Mouse (Mus musculus) MEL (cell line): Measurements from ENCODE around the gene Cfap157. TPM values are rescaled to one million over a fixed set of nuclear protein-coding genes. Genes with fewer than 3 reads are reported as not detected.

Experiments used
- DNase-seq: peaks from one replicate; pipeline ENCODE4 v3.0.0; 2011; ENCODE audit warnings: low read depth, low spot score
- H3K27ac ChIP-seq: 2 replicates; pipeline ENCODE4 v1.5.1; 2012; ENCODE audit warnings: low read depth, mild to moderate bottlenecking, control low read depth, low read length, moderate library complexity; ENCODE audit not compliant: control insufficient read depth
- H3K27me3 ChIP-seq, 2 experiments: fragments of 150-350 bp in 1 of 2; sonication (generic) in 1 of 2; 2 replicates each; pipeline ENCODE4 v1.6.1; 2012; ENCODE audit warnings: low read length in 2 of 2, mild to moderate bottlenecking in 2 of 2, improper control_type of control experiment in 1 of 2, moderate library complexity in 1 of 2; ENCODE audit not compliant: insufficient read depth in 2 of 2, control insufficient read depth in 1 of 2
- H3K36me3 ChIP-seq, 2 experiments: 2 replicates each; pipeline ENCODE4 v1.6.1; 2012 to 2014; ENCODE audit warnings: low read length in 2 of 2, improper control_type of control experiment in 1 of 2, inconsistent platforms in 1 of 2, mild to moderate bottlenecking in 1 of 2; ENCODE audit not compliant: insufficient read depth in 2 of 2, control insufficient read depth in 1 of 2
- H3K4me1 ChIP-seq, 2 experiments: fragments of 150-350 bp in 1 of 2; sonication (generic) in 1 of 2; 2 replicates each; pipeline ENCODE4 v1.6.1; 2012; ENCODE audit warnings: low read length in 2 of 2, improper control_type of control experiment in 1 of 2, mild to moderate bottlenecking in 1 of 2; ENCODE audit not compliant: insufficient read depth in 2 of 2, control insufficient read depth in 1 of 2
- H3K4me3 ChIP-seq, 2 experiments: fragments of 150-350 bp in 1 of 2; sonication (generic) in 1 of 2; 2 replicates each; pipeline ENCODE4 v1.5.1; 2012; ENCODE audit warnings: low read depth in 2 of 2, low read length in 2 of 2, mild to moderate bottlenecking in 2 of 2, moderate library complexity in 2 of 2, control low read depth in 1 of 2, improper control_type of control experiment in 1 of 2; ENCODE audit not compliant: control insufficient read depth in 1 of 2, insufficient read depth in 1 of 2
- H3K79me2 ChIP-seq: 2 replicates; pipeline ENCODE4 v1.6.1; 2012; ENCODE audit warnings: mild to moderate bottlenecking, low read length, moderate library complexity; ENCODE audit not compliant: control insufficient read depth, poor library complexity, insufficient read depth
- H3K9ac ChIP-seq: 2 replicates; pipeline ENCODE4 v1.6.1; 2012; ENCODE audit warnings: low read depth, mild to moderate bottlenecking, control low read depth, low read length, moderate library complexity; ENCODE audit not compliant: control insufficient read depth, poor library complexity, severe bottlenecking
- H3K9me3 ChIP-seq: fragments of 150-350 bp; sonication (generic); replicated peaks from 2 replicates; pipeline ENCODE4 v1.6.1; 2012; ENCODE audit warnings: mild to moderate bottlenecking, low read length, improper control_type of control experiment, moderate library complexity; ENCODE audit not compliant: insufficient read depth
- CTCF ChIP-seq, 3 experiments: IDR thresholded peaks in 2 of 3; conservative IDR thresholded peaks in 1 of 3; 2 replicates each; pipeline ENCODE4 v1.5.1; 2011 to 2012; ENCODE audit warnings: low read length in 3 of 3, low read depth in 2 of 3, mild to moderate bottlenecking in 2 of 3, improper control_type of control experiment in 1 of 3, inconsistent platforms in 1 of 3, mixed read lengths in 1 of 3, moderate library complexity in 1 of 3; ENCODE audit not compliant: control insufficient read depth in 1 of 3, insufficient read depth in 1 of 3, poor library complexity in 1 of 3, severe bottlenecking in 1 of 3
- EP300 ChIP-seq, 2 experiments: IDR thresholded peaks; 2 replicates each; pipeline ENCODE4 v1.6.1; 2011; ENCODE audit warnings: improper control_type of control experiment in 2 of 2, low read length in 2 of 2, low read depth in 1 of 2, mild to moderate bottlenecking in 1 of 2
- ETS1 ChIP-seq: IDR thresholded peaks from 2 replicates; pipeline ENCODE4 v1.6.1; 2012; ENCODE audit warnings: low read depth, mild to moderate bottlenecking, inconsistent platforms, low read length, improper control_type of control experiment, moderate library complexity
- GATA1 ChIP-seq: IDR thresholded peaks from 2 replicates; pipeline ENCODE4 v1.6.1; 2011; ENCODE audit warnings: low read depth, low read length, improper control_type of control experiment
- HCFC1 ChIP-seq: IDR thresholded peaks from 2 replicates; pipeline ENCODE4 v1.6.1; 2012; ENCODE audit warnings: low read depth, mild to moderate bottlenecking, inconsistent platforms, low read length, improper control_type of control experiment, moderate library complexity
- JUND ChIP-seq: IDR thresholded peaks from 2 replicates; pipeline ENCODE4 v1.6.1; 2011; ENCODE audit warnings: low read depth, mild to moderate bottlenecking, improper control_type of control experiment, low read length
- KAT2A ChIP-seq: conservative IDR thresholded peaks from 2 replicates; pipeline ENCODE4 v1.6.1; 2012; ENCODE audit warnings: low read depth, low read length, improper control_type of control experiment, inconsistent platforms
- MAFK ChIP-seq: IDR thresholded peaks from 2 replicates; pipeline ENCODE4 v1.6.1; 2011; ENCODE audit warnings: low read depth, mild to moderate bottlenecking, low read length, improper control_type of control experiment, borderline replicate concordance
- MAX ChIP-seq: IDR thresholded peaks from 2 replicates; pipeline ENCODE4 v1.6.1; 2011; ENCODE audit warnings: low read length, improper control_type of control experiment
- MAZ ChIP-seq: IDR thresholded peaks from 2 replicates; pipeline ENCODE4 v1.6.1; 2012; ENCODE audit warnings: low read depth, mild to moderate bottlenecking, inconsistent platforms, low read length, improper control_type of control experiment
- MEF2A ChIP-seq: IDR thresholded peaks from 2 replicates; pipeline ENCODE4 v1.6.1; 2014; ENCODE audit warnings: low read depth, mild to moderate bottlenecking, inconsistent platforms, low read length, improper control_type of control experiment; ENCODE audit not compliant: poor library complexity, insufficient replicate concordance, severe bottlenecking; ENCODE audit errors: extremely low read depth
- MXI1 ChIP-seq: IDR thresholded peaks from 2 replicates; pipeline ENCODE4 v1.6.1; 2011; ENCODE audit warnings: mild to moderate bottlenecking, low read depth, low read length, improper control_type of control experiment
- MYC ChIP-seq: IDR thresholded peaks from 2 replicates; pipeline ENCODE4 v1.6.1; 2011; ENCODE audit warnings: low read depth, mild to moderate bottlenecking, low read length, improper control_type of control experiment, moderate library complexity
- NELFE ChIP-seq: IDR thresholded peaks from 2 replicates; pipeline ENCODE4 v1.6.1; 2011; ENCODE audit warnings: low read depth, low read length, improper control_type of control experiment
- NRF1 ChIP-seq: IDR thresholded peaks from 2 replicates; pipeline ENCODE4 v1.6.1; 2014; ENCODE audit warnings: low read depth, mild to moderate bottlenecking, inconsistent platforms, low read length, improper control_type of control experiment, moderate library complexity; ENCODE audit not compliant: poor library complexity, insufficient read depth, severe bottlenecking
- POLR2AphosphoS2 ChIP-seq: IDR thresholded peaks from 2 replicates; pipeline ENCODE4 v1.6.1; 2011; ENCODE audit warnings: low read length, improper control_type of control experiment
- RAD21 ChIP-seq: IDR thresholded peaks from 2 replicates; pipeline ENCODE4 v1.6.1; 2011; ENCODE audit warnings: mild to moderate bottlenecking, low read depth, low read length, improper control_type of control experiment
- RCOR1 ChIP-seq: IDR thresholded peaks from 2 replicates; pipeline ENCODE4 v1.6.1; 2012; ENCODE audit warnings: low read depth, mild to moderate bottlenecking, inconsistent platforms, low read length, improper control_type of control experiment
- SMC3 ChIP-seq: IDR thresholded peaks from 2 replicates; pipeline ENCODE4 v1.6.1; 2011; ENCODE audit warnings: low read depth, low read length, improper control_type of control experiment
- TAL1 ChIP-seq: IDR thresholded peaks from 2 replicates; pipeline ENCODE4 v1.6.1; 2012; ENCODE audit warnings: mild to moderate bottlenecking, inconsistent platforms, low read length, moderate library complexity, mixed read lengths
- TBP ChIP-seq: IDR thresholded peaks from 2 replicates; pipeline ENCODE4 v1.8.0; 2011; ENCODE audit warnings: low read depth, low read length, improper control_type of control experiment
- TCF12 ChIP-seq: IDR thresholded peaks from 2 replicates; pipeline ENCODE4 v1.6.1; 2014; ENCODE audit warnings: low read depth, mild to moderate bottlenecking, inconsistent platforms, low read length, improper control_type of control experiment, moderate library complexity
- UBTF ChIP-seq: IDR thresholded peaks from 2 replicates; pipeline ENCODE4 v1.6.1; 2012; ENCODE audit warnings: low read depth, mild to moderate bottlenecking, inconsistent platforms, low read length, improper control_type of control experiment, moderate library complexity, borderline replicate concordance; ENCODE audit not compliant: insufficient read depth
- USF1 ChIP-seq: IDR thresholded peaks from 2 replicates; pipeline ENCODE4 v1.6.1; 2014; ENCODE audit warnings: low read depth, mild to moderate bottlenecking, inconsistent platforms, low read length, improper control_type of control experiment, moderate library complexity
- USF2 ChIP-seq, 2 experiments: IDR thresholded peaks; 2 replicates each; pipeline ENCODE4 v1.6.1; 2011 to 2012; ENCODE audit warnings: improper control_type of control experiment in 2 of 2, low read length in 2 of 2, borderline replicate concordance in 1 of 2, inconsistent platforms in 1 of 2, low read depth in 1 of 2, mild to moderate bottlenecking in 1 of 2; ENCODE audit not compliant: insufficient read depth in 1 of 2
- ZC3H11A ChIP-seq: IDR thresholded peaks from 2 replicates; pipeline ENCODE4 v1.6.1; 2012; ENCODE audit warnings: low read depth, mild to moderate bottlenecking, inconsistent platforms, low read length, improper control_type of control experiment
- ZKSCAN1 ChIP-seq: IDR thresholded peaks from 2 replicates; pipeline ENCODE4 v1.6.1; 2012; ENCODE audit warnings: low read depth, mild to moderate bottlenecking, inconsistent platforms, low read length, improper control_type of control experiment, moderate library complexity
- ZMIZ1 ChIP-seq: IDR thresholded peaks from 2 replicates; pipeline ENCODE4 v1.6.1; 2012; ENCODE audit warnings: low read depth, mild to moderate bottlenecking, inconsistent platforms, low read length, improper control_type of control experiment, moderate library complexity
- ZNF384 ChIP-seq: IDR thresholded peaks from 2 replicates; pipeline ENCODE4 v1.6.1; 2012; ENCODE audit warnings: low read depth, mild to moderate bottlenecking, inconsistent platforms, low read length, improper control_type of control experiment
- polyA plus RNA-seq, 2 experiments: library from polyadenylated mRNA; stranded (reverse) in 1 of 2; unstranded in 1 of 2; fragments of >175 nt in 1 of 2; fragments of >200 nt in 1 of 2; gene quantifications; 2 replicates each; pipeline versions ENCODE4 v1.2.1 to v1.2.4; 2012; ENCODE audit warnings: low replicate concordance in 2 of 2, low read depth in 1 of 2; ENCODE audit not compliant: insufficient read length in 2 of 2, insufficient read depth in 1 of 2, missing spikeins in 1 of 2
- total RNA-seq: library from RNA; depleted of rRNA; stranded (reverse); fragments of 300-350 nt; gene quantifications from 2 replicates; pipeline ENCODE4 v1.2.3, GENCODE M21; 2012

Gene Cfap157
- total and polyA plus RNA-seq, 3 experiments: 0.12 to 2.3 TPM; not detected in 1

GRCm38 (mm10) chr2:32776192-32776591 lies 8.0 kb downstream of the Cfap157 start:
- peak overlapping the region; percentile 82 to 99 for H3K4me3 ChIP-seq
- no peaks in the 10 kb centered on the region for H3K27me3 ChIP-seq
- no peaks in the 10 kb centered on the region; the same call in 1 of the 2 replicates for H3K79me2 ChIP-seq
- H3K9ac ChIP-seq: peak overlapping the region; percentile 61
- TF ChIP-seq USF1: 0 out of 2 replicates have a peak, but pooled peaks have one; percentile 27
- TF ChIP-seq CTCF (IDR thresholded peaks at IDR 0.05 in 2 of 3, conservative IDR thresholded peaks at IDR 0.05 in 1 of 3; ENCODE audit: control insufficient read depth in 1 of 3, insufficient read depth in 1 of 3, low read depth in 2 of 3, low read length in 3 of 3, poor library complexity in 1 of 3, severe bottlenecking in 1 of 3): no peak
- H3K36me3 ChIP-seq: no peaks in the 10 kb centered on the region
- DNase-seq: no peak
- no peak overlapping the region for H3K27ac ChIP-seq
- peaks cover 2 to 9% of the 10 kb centered on the region in 2 experiments; a peak in 3 of 4 replicates for H3K4me1 ChIP-seq
- H3K9me3 ChIP-seq: no peaks in the 10 kb centered on the region

- peak within 1 kb of the TSS; percentile 61 for H3K9ac ChIP-seq
- no peaks in the 10 kb centered on the region; the same call in 1 of the 2 replicates for H3K79me2 ChIP-seq
- H3K4me3 ChIP-seq: peak within 1 kb of the TSS; percentile 82 to 99
- peaks cover 2 to 9% of the 10 kb centered on the region in 2 experiments; a peak in 3 of 4 replicates for H3K4me1 ChIP-seq
- DNase-seq: peak; percentile 98
- no peaks in the 10 kb centered on the region for H3K9me3 ChIP-seq
- peak within 1 kb of the TSS; percentile 51; the same call in 1 of the 2 replicates for H3K27ac ChIP-seq
- no peaks in the 10 kb centered on the region for H3K36me3 ChIP-seq
- no peaks in the 10 kb centered on the region for H3K27me3 ChIP-seq
- no peak for TF ChIP-seq GATA1
- TF ChIP-seq ZKSCAN1: no peak
- TF ChIP-seq TAL1: no peak
- peak; percentile 52; the same call in 1 of the 2 replicates for TF ChIP-seq MAZ
- no peak for TF ChIP-seq ZNF384
- TF ChIP-seq POLR2AphosphoS2: no peak
- 0 out of 2 replicates have a peak, but pooled peaks have one; percentile 50 for TF ChIP-seq ZMIZ1
- TF ChIP-seq MAFK: 0 out of 2 replicates have a peak, but pooled peaks have one; percentile 16
- TF ChIP-seq ZC3H11A: no peak
- no peak for TF ChIP-seq NRF1
- TF ChIP-seq RCOR1: no peak
- peak; percentile 27; the same call in 1 of the 2 replicates for TF ChIP-seq TBP
- peak; percentile 72 for TF ChIP-seq NELFE
- TF ChIP-seq SMC3: no peak
- TF ChIP-seq ETS1: no peak
- no peak for TF ChIP-seq USF2 (IDR thresholded peaks at IDR 0.05; ENCODE audit: borderline replicate concordance in 1 of 2, insufficient read depth in 1 of 2, low read depth in 1 of 2, low read length in 2 of 2)
- TF ChIP-seq TCF12: peak; percentile 41; the same call in 1 of the 2 replicates
- TF ChIP-seq MXI1: peak; percentile 98
- no peak for TF ChIP-seq MEF2A
- TF ChIP-seq UBTF: 0 out of 2 replicates have a peak, but pooled peaks have one; percentile 38
- TF ChIP-seq RAD21: no peak
- peak; percentile 49; the same call in 1 of the 2 replicates for TF ChIP-seq MYC
- peak; percentile 79 for TF ChIP-seq MAX
- peak; percentile 94 for TF ChIP-seq HCFC1
- TF ChIP-seq EP300 (IDR thresholded peaks at IDR 0.05; ENCODE audit: low read depth in 1 of 2, low read length in 2 of 2): 0 out of 4 replicates have a peak, but pooled peaks of 1 of the 2 experiments have one; percentile 10
- TF ChIP-seq JUND: no peak
- peak; percentile 71 for TF ChIP-seq KAT2A
These were observed 8.7 kb downstream of the Cfap157 start, which contains the start of the genes Ttc16 and Ptrh1 for GRCm38 (mm10) chr2:32775359-32776074. Gene Ttc16, minus strand, starts transcription at chr2:32775633. Gene Ptrh1, plus strand, starts transcription at chr2:32775786.
